Mouse (Mus musculus) testis, adult 2 months (tissue): ENCODE results near the gene Pld5. TPM values are rescaled to one million over a fixed set of nuclear protein-coding genes. Genes with fewer than 3 reads are reported as not detected.

Source experiments
- H3K27ac ChIP-seq: fragments of 200-500 bp; 2 replicates; pipeline ENCODE4 v1.5.1; 2012; ENCODE audit warnings: low read depth, low read length; ENCODE audit not compliant: control insufficient read depth, insufficient read depth
- H3K27me3 ChIP-seq: fragments of 200-500 bp; 2 replicates; pipeline ENCODE4 v1.6.1; 2012; ENCODE audit warnings: mild to moderate bottlenecking, low read length, moderate library complexity; ENCODE audit not compliant: control insufficient read depth, insufficient read depth
- H3K36me3 ChIP-seq: fragments of 200-500 bp; 2 replicates; pipeline ENCODE4 v1.6.1; 2012; ENCODE audit warnings: mild to moderate bottlenecking, low read length; ENCODE audit not compliant: control insufficient read depth, insufficient read depth
- H3K4me1 ChIP-seq: fragments of 200-500 bp; 2 replicates; pipeline ENCODE4 v1.6.1; 2012; ENCODE audit warnings: low read length; ENCODE audit not compliant: control insufficient read depth, insufficient read depth
- H3K4me3 ChIP-seq: fragments of 200-500 bp; 2 replicates; pipeline ENCODE4 v1.5.1; 2012; ENCODE audit warnings: low read depth, mild to moderate bottlenecking, low read length, moderate library complexity, mixed read lengths; ENCODE audit not compliant: control insufficient read depth
- CTCF ChIP-seq: fragments of 200-500 bp; IDR thresholded peaks from 2 replicates; pipeline ENCODE4 v1.5.1; 2012; ENCODE audit warnings: low read depth, mild to moderate bottlenecking, inconsistent platforms, low read length, moderate library complexity; ENCODE audit not compliant: control insufficient read depth, insufficient read depth, insufficient replicate concordance
- POLR2A ChIP-seq: fragments of 200-500 bp; IDR thresholded peaks from 2 replicates; pipeline ENCODE4 v1.6.1; 2012; ENCODE audit warnings: low read depth, mild to moderate bottlenecking, inconsistent platforms, low read length, moderate library complexity; ENCODE audit not compliant: control insufficient read depth
- polyA plus RNA-seq: library from polyadenylated mRNA; depleted of rRNA; stranded (reverse); fragments of >200 nt; gene quantifications from 2 replicates; pipeline ENCODE4 v1.2.3, GENCODE M21; 2012

Gene Pld5
- polyA plus RNA-seq, 1 experiment: not detected

DNA sequence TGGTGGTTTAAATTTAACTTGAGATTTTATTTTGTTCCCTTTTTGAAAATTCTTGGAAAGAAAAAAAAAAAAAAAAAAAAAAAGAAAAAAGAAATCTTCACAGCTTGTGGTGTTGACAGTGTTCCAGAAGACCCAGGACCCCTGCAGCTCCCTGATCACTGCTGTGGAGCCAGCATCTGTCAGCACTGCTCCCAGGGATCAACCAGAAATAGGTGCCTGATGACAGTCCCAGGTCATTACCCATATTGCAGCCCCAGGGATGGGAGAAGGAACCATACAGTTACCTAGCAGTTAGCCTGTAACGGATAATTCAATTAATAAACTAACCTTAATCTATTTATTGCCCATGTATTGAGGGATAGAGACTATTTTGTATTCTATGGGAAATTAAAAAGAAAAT, 250.6 kb downstream of the Pld5 start:
- H3K27me3 ChIP-seq: no peaks in the 10 kb centered on the region

DNA sequence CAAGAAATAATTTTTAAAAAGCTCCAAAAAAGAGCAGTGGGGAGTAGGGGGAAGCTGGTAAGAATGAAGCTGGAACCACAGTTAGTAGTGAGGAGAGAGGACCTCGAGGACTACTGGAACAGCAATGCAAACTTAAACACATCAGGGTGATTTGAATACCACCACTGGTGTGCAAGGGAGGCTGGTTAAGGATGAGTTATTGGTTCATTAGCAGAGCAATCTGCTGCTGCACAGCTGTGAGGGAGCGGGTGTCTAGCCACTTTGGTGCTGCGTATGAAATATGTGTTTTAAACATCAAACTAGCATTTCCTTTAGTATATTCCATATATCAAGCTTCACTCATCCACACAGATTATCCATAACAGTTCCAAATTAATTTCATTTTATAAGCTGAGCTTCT, 256.6 kb downstream of the Pld5 start:
- Histone ChIP-seq H3K4me3 (no peak overlapping the region), H3K36me3 (no peaks in the 10 kb centered on the region), H3K27me3 (no peaks in the 10 kb centered on the region), H3K27ac (no peak overlapping the region), H3K4me1 (no peaks in the 10 kb centered on the region)
- no peak for TF ChIP-seq CTCF

More for the DNA sequence above, 250.6 kb downstream of the Pld5 start:
- no peaks in the 10 kb centered on the region for H3K4me1 ChIP-seq
- TF ChIP-seq CTCF (no peak), POLR2A (no peak)
- no peak overlapping the region for H3K27ac ChIP-seq
- no peaks in the 10 kb centered on the region for H3K36me3 ChIP-seq
- no peak overlapping the region for H3K4me3 ChIP-seq

GRCm38 (mm10) chr1:176016076-176016475, 259.0 kb downstream of the Pld5 start:
- Histone ChIP-seq H3K27ac (no peak overlapping the region), H3K4me3 (no peak overlapping the region), H3K27me3 (no peaks in the 10 kb centered on the region), H3K36me3 (no peaks in the 10 kb centered on the region), H3K4me1 (no peaks in the 10 kb centered on the region)
- TF ChIP-seq POLR2A (no peak), CTCF (no peak)

DNA sequence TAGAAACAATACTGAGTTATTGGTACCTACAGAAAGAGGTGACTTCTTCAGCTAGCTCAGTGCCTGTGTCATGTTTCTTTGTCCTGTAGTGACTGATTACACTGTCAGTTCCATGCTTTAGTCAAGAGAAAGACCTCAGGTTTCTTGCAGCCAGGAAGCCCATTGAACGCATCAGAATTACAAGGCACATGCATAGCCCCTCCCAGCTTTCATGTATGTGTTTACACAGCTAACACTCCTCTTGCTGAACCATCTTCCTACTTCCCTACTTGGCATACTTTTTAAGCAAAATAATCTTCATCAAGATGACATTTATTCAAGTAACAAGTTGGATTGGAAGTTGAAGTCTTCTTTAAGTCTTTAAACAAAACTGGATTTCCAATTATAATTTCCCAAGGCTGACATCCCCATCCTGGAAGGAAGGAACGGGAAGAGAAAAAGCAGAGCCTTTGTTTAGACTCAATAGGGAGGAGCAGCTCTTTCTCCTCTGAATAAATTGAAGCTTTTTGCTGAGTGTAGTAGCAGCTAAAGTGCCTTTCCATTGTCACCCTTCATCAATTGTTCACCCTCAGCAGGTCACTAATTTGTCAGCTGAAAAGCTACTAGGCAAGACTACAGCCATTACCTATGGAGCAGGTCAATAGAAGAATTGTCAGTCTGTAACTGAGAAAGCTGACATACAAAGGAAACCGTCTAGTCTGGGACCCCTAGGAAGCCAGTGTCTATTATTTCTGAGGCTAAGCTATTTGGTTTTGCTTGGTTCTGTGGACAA, 261.4 kb downstream of the Pld5 start:
- H3K27ac ChIP-seq: no peak overlapping the region
- H3K4me1 ChIP-seq: no peaks in the 10 kb centered on the region
- no peaks in the 10 kb centered on the region for H3K36me3 ChIP-seq
- TF ChIP-seq CTCF (no peak), POLR2A (no peak)
- H3K4me3 ChIP-seq: no peak overlapping the region
- H3K27me3 ChIP-seq: no peaks in the 10 kb centered on the region

DNA sequence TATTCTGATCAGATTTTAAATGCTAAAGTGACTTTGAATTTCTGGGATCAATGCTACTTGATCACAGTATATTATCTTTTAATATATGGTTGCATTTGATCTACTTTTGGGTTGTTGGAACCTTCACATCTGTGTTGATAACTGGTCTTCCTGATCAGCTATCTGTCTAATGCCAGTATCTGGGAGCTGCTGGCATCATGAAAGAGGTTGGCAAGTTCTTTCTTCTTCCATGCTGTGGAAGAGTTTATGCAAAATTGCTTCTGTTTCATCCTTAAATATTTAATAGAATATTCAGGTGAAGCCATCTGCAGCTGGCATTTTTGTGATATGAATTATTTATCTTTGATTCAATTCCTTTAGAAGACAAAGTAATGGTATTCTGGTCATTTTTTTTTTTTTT, 263.6 kb downstream of the Pld5 start:
- Histone ChIP-seq H3K27ac (no peak overlapping the region), H3K4me1 (no peaks in the 10 kb centered on the region), H3K4me3 (no peak overlapping the region), H3K36me3 (no peaks in the 10 kb centered on the region), H3K27me3 (no peaks in the 10 kb centered on the region)
- TF ChIP-seq CTCF (no peak), POLR2A (no peak)

DNA sequence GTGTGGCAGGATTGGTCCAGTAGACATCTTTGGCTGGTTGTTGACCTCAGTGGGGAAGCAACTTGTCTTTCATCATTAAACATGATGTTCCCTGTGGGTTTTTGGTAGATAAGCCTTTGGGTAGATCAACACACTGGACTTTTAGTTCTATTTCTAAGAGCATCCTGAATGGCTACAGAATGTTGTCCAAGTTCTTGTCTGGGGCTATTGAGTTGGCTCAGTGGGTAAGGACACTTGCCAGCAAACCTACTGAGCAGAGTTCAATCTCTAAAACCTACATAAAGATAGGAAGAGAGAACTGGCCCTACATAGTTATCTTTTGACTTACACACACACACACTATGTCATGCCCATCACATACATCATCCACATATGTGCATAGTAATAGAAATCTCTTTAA, 264.0 kb downstream of the Pld5 start:
- Histone ChIP-seq H3K27me3 (no peaks in the 10 kb centered on the region), H3K4me1 (no peaks in the 10 kb centered on the region), H3K36me3 (no peaks in the 10 kb centered on the region), H3K4me3 (no peak overlapping the region), H3K27ac (no peak overlapping the region)
- TF ChIP-seq CTCF (no peak), POLR2A (no peak)

DNA sequence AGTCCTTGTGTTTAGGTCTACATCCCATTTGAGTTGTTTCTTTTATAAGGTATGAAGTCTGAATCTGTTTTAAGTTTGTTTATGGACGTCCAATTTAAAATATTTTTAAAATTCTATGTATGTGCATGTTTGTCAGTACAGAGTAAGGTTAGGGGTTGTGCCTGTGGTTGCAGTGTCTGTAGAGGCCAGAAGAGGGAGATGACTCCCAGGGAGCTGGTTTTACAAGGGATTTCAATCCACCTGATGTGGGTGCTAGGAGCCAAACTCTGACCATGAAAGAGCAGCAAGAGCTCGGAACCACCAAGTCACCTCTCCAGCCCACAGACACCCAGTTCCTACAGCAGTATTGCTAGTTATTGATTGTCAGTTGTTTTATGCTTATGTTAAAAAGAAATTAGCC, 266.7 kb downstream of the Pld5 start:
- Histone ChIP-seq H3K4me3 (no peak overlapping the region), H3K27ac (no peak overlapping the region), H3K36me3 (no peaks in the 10 kb centered on the region), H3K4me1 (no peaks in the 10 kb centered on the region), H3K27me3 (no peaks in the 10 kb centered on the region)
- TF ChIP-seq POLR2A (no peak), CTCF (no peak)

DNA sequence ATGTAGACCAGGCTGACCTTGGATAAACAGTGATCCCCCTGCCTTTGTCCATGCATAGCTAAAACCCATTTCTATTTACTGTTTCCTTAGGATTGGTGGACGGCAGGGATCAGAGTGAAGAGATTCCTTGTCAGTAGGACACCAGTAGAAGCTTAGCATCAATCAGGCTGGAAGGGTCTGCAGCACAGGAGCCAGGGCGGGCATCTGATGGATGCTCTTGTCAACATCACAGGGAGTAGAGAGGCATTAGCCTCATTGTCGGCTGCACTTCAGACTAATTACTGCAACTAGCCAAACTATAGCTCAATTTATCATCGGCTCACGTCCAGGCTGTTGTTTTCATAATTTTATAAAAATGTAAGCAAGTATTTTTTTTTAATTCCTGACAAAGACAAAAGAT, 274.5 kb downstream of the Pld5 start:
- H3K27me3 ChIP-seq: no peaks in the 10 kb centered on the region
- H3K27ac ChIP-seq: no peak overlapping the region
- no peaks in the 10 kb centered on the region for H3K4me1 ChIP-seq
- no peak overlapping the region for H3K4me3 ChIP-seq
- H3K36me3 ChIP-seq: no peaks in the 10 kb centered on the region
- TF ChIP-seq POLR2A: no peak
- TF ChIP-seq CTCF: no peak
